11 mouse cellular contexts compared by ENCODE assay signal in the genomic region with DNA sequence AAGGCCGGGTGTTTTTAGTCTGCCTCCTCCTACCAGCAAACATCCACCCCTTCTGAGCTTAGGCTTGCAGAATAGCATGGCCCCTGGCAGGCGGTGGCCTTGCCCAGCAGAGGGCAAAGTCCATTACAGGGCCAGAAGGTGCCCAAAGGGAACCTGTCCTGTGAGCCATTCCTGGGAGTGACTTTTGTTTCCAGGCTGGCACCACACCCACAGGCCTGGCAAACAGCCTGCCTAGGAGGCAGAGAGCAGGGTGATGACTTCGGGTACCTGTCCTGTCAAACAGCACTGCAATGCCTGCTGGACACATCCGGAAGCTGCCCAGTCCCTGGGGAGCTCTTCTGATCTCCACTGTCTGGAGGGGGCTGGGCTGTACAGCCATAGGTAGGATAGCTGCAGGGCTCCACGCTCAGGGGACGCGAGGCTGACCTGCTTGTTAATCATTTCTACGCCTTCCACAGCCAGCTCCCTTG. TPM values are rescaled to one million over a fixed set of nuclear protein-coding genes. Genes with fewer than 3 reads are reported as not detected.
DNase-seq lines count a peak whose midpoint lies in the region; ATAC-seq and TF ChIP-seq lines count a peak whose summit lies in the region.
"Had no signal": no experiment of that assay in that cellular context is flagged by ENCODE, and none has a peak within 500 bp of the region (broad histone marks: within the 10 kb centered on the region; RNA-seq: fewer than 3 reads in every experiment).

No protein-coding gene starts in this region.

- H3K27ac ChIP-seq in heart, postnatal 0 days (ENCODE audit: low read depth) = 0 out of 2 replicates have a peak overlapping the region, but pooled peaks have one; percentile 30
- peak overlapping the region; percentile 22; the same call in 1 of the 2 replicates for H3K27ac ChIP-seq in embryonic facial prominence, embryonic 15.5 days (replicated peaks)
- peak overlapping the region; percentile 87 for H3K27ac ChIP-seq in kidney, postnatal 0 days
- peak overlapping the region; percentile 79 for H3K27ac ChIP-seq in liver, postnatal 0 days (ENCODE audit: low read depth)
- H3K27ac ChIP-seq: heart, adult 2 months had no signal

- peaks cover 12% of the 10 kb centered on the region for H3K4me1 ChIP-seq in heart, postnatal 0 days (ENCODE audit: control insufficient read depth, insufficient read depth)
- peaks cover 12% of the 10 kb centered on the region for H3K4me1 ChIP-seq in embryonic facial prominence, embryonic 15.5 days
- H3K4me1 ChIP-seq in kidney, postnatal 0 days (replicated peaks; ENCODE audit: insufficient read depth, low read length) = peaks cover 22% of the 10 kb centered on the region; the same call in 1 of the 2 replicates
- peaks cover 13% of the 10 kb centered on the region for H3K4me1 ChIP-seq in liver, postnatal 0 days (ENCODE audit: insufficient read depth)

- intact Hi-C loops in heart, postnatal 10 days (cut with DNase I) = no loop called here

- no peak for TF ChIP-seq EP300 in heart, postnatal 0 days (IDR thresholded peaks at IDR 0.05; ENCODE audit: low read depth)
- no peak for TF ChIP-seq EP300 in liver, postnatal 0 days (IDR thresholded peaks at IDR 0.05; ENCODE audit: low read depth)

- no peak overlapping the region for H3K4me3 ChIP-seq in heart, postnatal 0 days (ENCODE audit: low read depth, low read length)
- H3K4me3 ChIP-seq in embryonic facial prominence, embryonic 15.5 days (replicated peaks) = no peak overlapping the region
- no peak overlapping the region for H3K4me3 ChIP-seq in kidney, postnatal 0 days (replicated peaks; ENCODE audit: low read depth, low read length)
- H3K4me3 ChIP-seq in liver, postnatal 0 days (ENCODE audit: low read depth, low read length) = no peak overlapping the region
- H3K4me3 ChIP-seq: heart, adult 2 months had no signal

- TF ChIP-seq CTCF in heart, postnatal 0 days (IDR thresholded peaks at IDR 0.05; ENCODE audit: low read depth) = no peak
- peak; percentile 26; the same call in 1 of the 2 replicates for TF ChIP-seq CTCF in kidney, postnatal 0 days (IDR thresholded peaks at IDR 0.05; ENCODE audit: low read depth)
- no peak for TF ChIP-seq CTCF in liver, postnatal 0 days (IDR thresholded peaks at IDR 0.05; ENCODE audit: low read depth)

- H3K9me3 ChIP-seq in heart, postnatal 0 days (replicated peaks; ENCODE audit: control insufficient read depth, low read length) = no peaks in the 10 kb centered on the region
- no peaks in the 10 kb centered on the region for H3K9me3 ChIP-seq in embryonic facial prominence, embryonic 15.5 days (replicated peaks)
- H3K9me3 ChIP-seq in kidney, postnatal 0 days (replicated peaks; ENCODE audit: low read length) = no peaks in the 10 kb centered on the region
- no peaks in the 10 kb centered on the region for H3K9me3 ChIP-seq in liver, postnatal 0 days (ENCODE audit: low read length)

- no peak overlapping the region for H3K4me2 ChIP-seq in heart, postnatal 0 days (ENCODE audit: low read depth, low read length)
- H3K4me2 ChIP-seq in embryonic facial prominence, embryonic 15.5 days (replicated peaks) = no peak overlapping the region
- H3K4me2 ChIP-seq in kidney, postnatal 0 days (ENCODE audit: low read length) = 0 out of 2 replicates have a peak overlapping the region, but pooled peaks have one; percentile 21
- H3K4me2 ChIP-seq in liver, postnatal 0 days (ENCODE audit: low read depth, low read length) = peak overlapping the region; percentile 44; the same call in 1 of the 2 replicates
- H3K4me2 ChIP-seq: midbrain, embryonic 11.5 days had no signal

- ATAC-seq in heart, postnatal 0 days (ENCODE audit: insufficient read depth, low read depth) = 0 out of 2 replicates have a peak, but pooled peaks have one; percentile 28
- no peak for ATAC-seq in embryonic facial prominence, embryonic 15.5 days (ENCODE audit: insufficient number of reproducible peaks, low FRiP score, low TSS enrichment, low read depth)
- peak; percentile 76 for ATAC-seq in kidney, postnatal 0 days (replicated peaks; ENCODE audit: low FRiP score, low read depth)
- ATAC-seq in liver, postnatal 0 days = peak; percentile 92
- no peak for ATAC-seq in erythroblast, adult 5-6 weeks (replicated peaks; ENCODE audit: low FRiP score, poor library complexity, severe bottlenecking)

- H3K27me3 ChIP-seq in heart, postnatal 0 days (ENCODE audit: control insufficient read depth, insufficient read depth, low read length) = peaks cover 4% of the 10 kb centered on the region
- peaks cover 6% of the 10 kb centered on the region; the same call in 1 of the 2 replicates for H3K27me3 ChIP-seq in embryonic facial prominence, embryonic 15.5 days
- no peaks in the 10 kb centered on the region for H3K27me3 ChIP-seq in kidney, postnatal 0 days (ENCODE audit: insufficient read depth, low read length)
- peaks cover under 1% of the 10 kb centered on the region; the same call in 1 of the 2 replicates for H3K27me3 ChIP-seq in liver, postnatal 0 days (ENCODE audit: insufficient read depth, low read length)

- no peaks in the 10 kb centered on the region for H3K36me3 ChIP-seq in heart, postnatal 0 days (replicated peaks; ENCODE audit: control insufficient read depth, insufficient read depth, low read length)
- no peaks in the 10 kb centered on the region for H3K36me3 ChIP-seq in embryonic facial prominence, embryonic 15.5 days
- H3K36me3 ChIP-seq in kidney, postnatal 0 days (ENCODE audit: insufficient read depth, low read length) = no peaks in the 10 kb centered on the region
- 0 out of 2 replicates have a peak, but pooled peaks cover 2% of the 10 kb centered on the region for H3K36me3 ChIP-seq in liver, postnatal 0 days (replicated peaks; ENCODE audit: insufficient read depth, low read length)

- no peak overlapping the region for H3K9ac ChIP-seq in heart, postnatal 0 days (replicated peaks; ENCODE audit: low read depth, low read length)
- no peak overlapping the region for H3K9ac ChIP-seq in embryonic facial prominence, embryonic 15.5 days
- H3K9ac ChIP-seq in kidney, postnatal 0 days (ENCODE audit: low read depth, low read length) = no peak overlapping the region
- no peak overlapping the region for H3K9ac ChIP-seq in liver, postnatal 0 days (replicated peaks)

- WGBS in heart, postnatal 0 days = 51% methylated on average over 8 of the region's 8 CpGs
- WGBS in embryonic facial prominence, embryonic 15.5 days = 50% methylated on average over 8 of the region's 8 CpGs
- WGBS in kidney, postnatal 0 days = 11% methylated on average over 8 of the region's 8 CpGs
- WGBS in liver, postnatal 0 days (ENCODE audit: insufficient replicate concordance) = 45% methylated on average over 8 of the region's 8 CpGs

- no peak for DNase-seq in heart, postnatal 0 days (ENCODE audit: low spot score)
- no peak for DNase-seq in heart, postnatal 10 days
- DNase-seq in kidney, postnatal 0 days (ENCODE audit: low spot score) = peak; percentile 49
- peak; percentile 68 for DNase-seq in liver, postnatal 0 days
- DNase-seq in layer of hippocampus, adult 18-20 months (ENCODE audit: low spot score in 2 of 2) = no peak
- DNase-seq in retina, embryonic 14.5 days (ENCODE audit: low spot score) = no peak
- DNase-seq: cerebellum, adult 11-12 months; heart, adult 2 months had no signal

RNA-seq across cellular contexts. Expression of a gene that starts 7.2 kb away (rescaled TPM):
- 2.6 and 3.5 TPM in 2 replicates for total RNA-seq in heart, postnatal 0 days (2014; rRNA removed; ENCODE audit: low replicate concordance)
- 0.49 and 0.62 TPM in 2 replicates for polyA plus RNA-seq in heart, postnatal 0 days (2015; fragmentation: Nextera tagmentation; extraction: Ambion mirVana)
- 1 to 10 TPM in 1 of 2 experiments, under 1 TPM in 1; 0.77 to 1.4 TPM for total RNA-seq in heart, postnatal 10 days (2021)
- polyA plus RNA-seq in embryonic facial prominence, embryonic 15.5 days (2015; fragmentation: Nextera tagmentation; extraction: Ambion mirVana) = 7.5 and 7.7 TPM in 2 replicates
- 39.8 and 44.6 TPM in 2 replicates for polyA plus RNA-seq in kidney, postnatal 0 days (2015; fragmentation: Nextera tagmentation; extraction: Ambion mirVana)
- 3.2 and 4.3 TPM in 2 replicates for polyA plus RNA-seq in liver, postnatal 0 days (2015; fragmentation: Nextera tagmentation; extraction: Ambion mirVana)
- total RNA-seq in layer of hippocampus, adult 18-20 months (2021) = under 1 TPM; 0.57 to 0.71 TPM
- not detected in 2 replicates for total RNA-seq in erythroblast, adult 5-6 weeks (2015; ENCODE audit: low replicate concordance)
- not detected in 2 replicates for total RNA-seq in erythroblast, adult 5-6 weeks (2017; ENCODE audit: low replicate concordance)

RNA-seq across cellular contexts. Expression of a gene that starts 41.6 kb away (rescaled TPM):
- total RNA-seq in heart, postnatal 0 days (2014; rRNA removed; ENCODE audit: low replicate concordance) = not detected in 2 replicates
- not detected in 2 replicates for polyA plus RNA-seq in heart, postnatal 0 days (2015; fragmentation: Nextera tagmentation; extraction: Ambion mirVana)
- total RNA-seq in heart, postnatal 10 days (2021) = not detected
- polyA plus RNA-seq in embryonic facial prominence, embryonic 15.5 days (2015; fragmentation: Nextera tagmentation; extraction: Ambion mirVana) = not detected in 2 replicates
- polyA plus RNA-seq in kidney, postnatal 0 days (2015; fragmentation: Nextera tagmentation; extraction: Ambion mirVana) = not detected in 2 replicates
- not detected in 2 replicates for polyA plus RNA-seq in liver, postnatal 0 days (2015; fragmentation: Nextera tagmentation; extraction: Ambion mirVana)
- under 1 TPM in 1 of 2 experiments, not detected in 1; 0.53 TPM for total RNA-seq in layer of hippocampus, adult 18-20 months (2021)
- not detected in 2 replicates for total RNA-seq in erythroblast, adult 5-6 weeks (2015; ENCODE audit: low replicate concordance)
- total RNA-seq in erythroblast, adult 5-6 weeks (2017; ENCODE audit: low replicate concordance) = not detected in 2 replicates
- total RNA-seq: heart, adult 2 months had no signal
- polyA plus RNA-seq: heart, adult 2 months; midbrain, embryonic 11.5 days had no signal

Comparison
In these comparisons a context has a peak if more than half of its experiments do, and no peak if none do; other contexts are left out.
1. ATAC-seq: peak in heart, postnatal 0 days (single experiment), kidney, postnatal 0 days (single experiment) and liver, postnatal 0 days (single experiment); none in embryonic facial prominence, embryonic 15.5 days (single experiment) and erythroblast, adult 5-6 weeks (single experiment).
2. DNase-seq: peak in kidney, postnatal 0 days (single experiment) and liver, postnatal 0 days (single experiment); none in heart, postnatal 0 days (single experiment), heart, postnatal 10 days (0 of 2), layer of hippocampus, adult 18-20 months (0 of 2) and retina, embryonic 14.5 days (single experiment).
3. H3K27ac ChIP-seq: peak in every context shown above with its lines; median percentile 87 in kidney, postnatal 0 days; 79 in liver, postnatal 0 days; 30 in heart, postnatal 0 days; 22 in embryonic facial prominence, embryonic 15.5 days.
4. H3K4me2 ChIP-seq: peak in kidney, postnatal 0 days (single experiment) and liver, postnatal 0 days (single experiment); none in heart, postnatal 0 days (single experiment) and embryonic facial prominence, embryonic 15.5 days (single experiment).